Mouse (Mus musculus) olfactory bulb, adult 2 months (tissue): ENCODE results near the gene Ctps2. TPM values are rescaled to one million over a fixed set of nuclear protein-coding genes. Genes with fewer than 3 reads are reported as not detected.
"Not testable (repeated sequence)": the region's sequence is repeated elsewhere in the genome, so short reads cannot be mapped to it uniquely, and the experiment has no call there.

ENCODE experiments used
- H3K27ac ChIP-seq: fragments of 200-500 bp; 2 replicates; pipeline ENCODE4 v1.5.1; 2012; ENCODE audit warnings: low read depth, low read length; ENCODE audit not compliant: insufficient read depth
- H3K4me1 ChIP-seq: fragments of 200-500 bp; 2 replicates; pipeline ENCODE4 v1.6.1; 2012; ENCODE audit warnings: low read length; ENCODE audit not compliant: control insufficient read depth, insufficient read depth
- H3K4me3 ChIP-seq: fragments of 200-500 bp; 2 replicates; pipeline ENCODE4 v1.5.1; 2012; ENCODE audit warnings: mild to moderate bottlenecking, low read depth, low read length, moderate library complexity; ENCODE audit not compliant: insufficient read depth
- CTCF ChIP-seq: fragments of 200-500 bp; IDR thresholded peaks from 2 replicates; pipeline ENCODE4 v1.5.1; 2012; ENCODE audit warnings: low read depth, mild to moderate bottlenecking, low read length, moderate library complexity; ENCODE audit not compliant: insufficient read depth
- POLR2A ChIP-seq: fragments of 200-500 bp; IDR thresholded peaks from 2 replicates; pipeline ENCODE4 v1.6.1; 2012; ENCODE audit warnings: mild to moderate bottlenecking, low read depth, low read length, moderate library complexity; ENCODE audit not compliant: insufficient read depth
- WGBS: fragments of 180-500 bp; shearing (Covaris S2); methylation state at CpG from one replicate; pipeline ENCODE4 v1.1.7; 2018; 5-methylcytosine and 5-hydroxymethylcytosine counted together
- polyA plus RNA-seq: library from polyadenylated mRNA; stranded (reverse); fragments of >200 nt; gene quantifications from 2 replicates; pipeline ENCODE4 v1.2.4, GENCODE M21; 2012; ENCODE audit warnings: low replicate concordance; ENCODE audit not compliant: missing spikeins, insufficient read depth, insufficient read length

The Ctps2 gene
- polyA plus RNA-seq: not detected in 2 replicates

DNA sequence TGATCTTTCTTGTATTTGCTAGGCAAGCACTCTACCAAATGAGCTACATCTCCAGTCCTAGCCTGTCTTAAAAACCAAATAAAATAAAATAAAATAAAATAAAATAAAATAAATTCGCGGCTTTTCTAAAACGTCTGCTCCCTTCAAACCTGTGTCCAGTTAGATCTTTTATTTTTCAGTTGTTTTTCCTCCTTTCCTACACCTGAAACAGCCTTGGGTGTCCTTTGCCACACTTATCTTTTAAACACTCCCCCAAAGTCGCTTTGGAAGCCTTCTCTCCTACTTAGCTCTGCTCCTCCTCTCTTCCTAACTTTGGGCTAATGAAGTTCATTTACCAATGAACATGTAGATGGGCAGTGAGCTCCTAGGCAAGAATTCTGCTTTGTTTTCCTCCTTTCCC, at the start of gene Ctps2:
Gene Ctps2, plus strand, starts transcription at position 301 of the 400 bp plus-strand sequence.
- 45% methylated on average over 4 of the region's 4 CpGs for WGBS
- Histone ChIP-seq H3K4me3 (peak within 1 kb of the TSS; percentile 66), H3K27ac (peak within 1 kb of the TSS; percentile 66), H3K4me1 (no peaks in the 10 kb centered on the region)
- TF ChIP-seq POLR2A (no peak), CTCF (no peak)

GRCm38 (mm10) chrX:162868294-162868965, 32.6 kb upstream of the Ctps2 start:
- TF ChIP-seq CTCF: no peak
- TF ChIP-seq POLR2A: no peak
- no peaks in the 10 kb centered on the region for H3K4me1 ChIP-seq
- no peak overlapping the region for H3K27ac ChIP-seq
- no peak overlapping the region for H3K4me3 ChIP-seq
- WGBS: 76% methylated on average over 3 of the region's 3 CpGs

- WGBS: 26% methylated on average over 4 of the region's 4 CpGs
- TF ChIP-seq POLR2A: no peak
- TF ChIP-seq CTCF: 0 out of 2 replicates have a peak, but pooled peaks have one; percentile 21
- Histone ChIP-seq H3K4me3 (no peak overlapping the region), H3K4me1 (no peaks in the 10 kb centered on the region), H3K27ac (no peak overlapping the region)
Measured at GRCm38 (mm10) chrX:162871734-162872517, 29.1 kb upstream of the Ctps2 start.

DNA sequence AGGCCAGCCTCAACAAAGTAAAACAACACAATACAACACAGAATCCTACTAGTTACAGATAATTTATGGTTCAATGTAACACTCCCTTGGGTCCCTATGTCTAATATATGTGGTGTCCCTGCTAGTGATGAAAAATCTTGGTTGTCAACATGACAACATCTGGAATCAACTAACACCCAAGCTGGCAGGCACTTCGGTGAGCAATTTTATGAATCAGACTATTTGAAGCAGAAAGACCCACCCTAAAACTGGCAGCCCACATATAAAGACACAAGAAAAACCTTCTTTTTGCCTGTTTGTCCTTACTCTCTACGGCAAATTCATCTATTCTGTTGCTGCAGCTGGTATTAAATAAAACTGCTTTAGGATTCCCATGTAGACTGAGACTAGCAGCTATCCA, 27.3 kb upstream of the Ctps2 start:
- no peak overlapping the region for H3K4me3 ChIP-seq
- no peak overlapping the region for H3K27ac ChIP-seq
- no peaks in the 10 kb centered on the region for H3K4me1 ChIP-seq
- 87% methylated on average over 2 of the region's 2 CpGs for WGBS
- TF ChIP-seq POLR2A (no peak), CTCF (no peak)

- TF ChIP-seq CTCF (no peak), POLR2A (no peak)
- no peak overlapping the region for H3K27ac ChIP-seq
- no peaks in the 10 kb centered on the region for H3K4me1 ChIP-seq
- 75% methylated on average over 3 of the region's 3 CpGs for WGBS
- H3K4me3 ChIP-seq: no peak overlapping the region
Measured at GRCm38 (mm10) chrX:162878236-162878635, 22.8 kb upstream of the Ctps2 start.

- TF ChIP-seq CTCF (no peak), POLR2A (peak; percentile 27; the same call in 1 of the 2 replicates)
- WGBS: 16% methylated on average over 42 of the region's 47 CpGs
- H3K4me1 ChIP-seq: no peaks in the 10 kb centered on the region
Measured at GRCm38 (mm10) chrX:162887931-162888511, 13.0 kb upstream of the Ctps2 start, which contains the start of gene Syap1. TSS of gene Syap1 (minus strand) at chrX:162888447.

DNA sequence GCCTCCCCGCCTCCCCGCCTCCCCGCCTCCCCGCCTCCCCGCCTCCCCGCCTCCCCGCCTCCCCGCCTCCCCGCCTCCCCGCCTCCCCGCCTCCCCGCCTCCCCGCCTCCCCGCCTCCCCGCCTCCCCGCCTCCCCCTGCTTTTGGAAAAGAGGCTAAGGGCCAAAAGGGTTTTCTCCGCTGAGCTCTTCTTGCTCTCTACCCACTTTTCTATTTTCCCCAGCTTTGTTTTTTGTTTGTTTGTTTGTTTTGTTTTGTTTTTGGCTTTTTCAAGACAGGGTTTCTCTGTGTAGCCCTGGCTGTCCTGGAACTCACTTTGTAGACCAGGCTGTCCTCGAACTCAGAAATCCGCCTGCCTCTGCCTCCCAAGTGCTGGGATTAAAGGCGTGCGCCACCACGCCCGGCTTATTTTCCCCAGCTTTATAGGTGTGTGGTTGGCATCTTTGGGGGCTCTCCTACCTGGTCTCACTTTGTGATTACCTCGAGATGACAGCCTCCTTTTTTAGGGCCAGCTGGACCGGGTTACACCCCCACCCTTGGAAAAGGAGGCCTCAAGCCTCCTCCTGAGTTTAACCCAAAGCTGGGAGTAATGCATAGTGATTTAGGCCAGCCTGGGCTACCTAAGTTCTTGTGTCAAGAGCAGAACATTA, 12.3 kb upstream of the Ctps2 start:
- H3K27ac ChIP-seq, H3K4me3 ChIP-seq, H3K4me1 ChIP-seq: not testable (repeated sequence)
- 79% methylated on average over 9 of the region's 25 CpGs for WGBS

More at GRCm38 (mm10) chrX:162887931-162888511, 13.0 kb upstream of the Ctps2 start, which contains the start of gene Syap1:
- Histone ChIP-seq H3K27ac (peak within 1 kb of the TSS; percentile 41; the same call in 1 of the 2 replicates), H3K4me3 (peak within 1 kb of the TSS; percentile 74)

- H3K4me1 ChIP-seq: no peaks in the 10 kb centered on the region
- TF ChIP-seq POLR2A (no peak), CTCF (no peak)
- 22% methylated on average over 23 of the region's 25 CpGs for WGBS
- H3K4me3 ChIP-seq: peak overlapping the region; percentile 66
- peak overlapping the region; percentile 66 for H3K27ac ChIP-seq
Measured at GRCm38 (mm10) chrX:162901371-162902039, 467 bp downstream of the Ctps2 start.
